Mouse (Mus musculus) stomach, postnatal 0 days (tissue): ENCODE results near the gene Gjc1. TPM values are rescaled to one million over a fixed set of nuclear protein-coding genes. Genes with fewer than 3 reads are reported as not detected.

Source experiments
- ATAC-seq: fragments of 200-750 bp; cut with Nextera tagmentation; 2 replicates; pipeline ENCODE4 v1.8.0; 2017; ENCODE audit not compliant: low FRiP score, low TSS enrichment
- DNase-seq: peaks from one replicate; pipeline ENCODE4 v3.0.0-alpha.2; 2016; ENCODE audit warnings: low spot score
- H3K27ac ChIP-seq: fragments of 300-500 bp; sonication (generic); replicated peaks from 2 replicates; pipeline ENCODE4 v1.5.1; 2014; ENCODE audit warnings: mild to moderate bottlenecking, control low read depth
- H3K27me3 ChIP-seq: fragments of 300-500 bp; sonication (generic); 2 replicates; pipeline ENCODE4 v1.6.1; 2014; ENCODE audit warnings: low read length; ENCODE audit not compliant: control insufficient read depth, insufficient read depth
- H3K36me3 ChIP-seq: fragments of 300-500 bp; sonication (generic); 2 replicates; pipeline ENCODE4 v1.6.1; 2014; ENCODE audit warnings: low read length, mixed read lengths; ENCODE audit not compliant: control insufficient read depth, insufficient read depth
- H3K4me1 ChIP-seq: fragments of 300-500 bp; sonication (generic); replicated peaks from 2 replicates; pipeline ENCODE4 v1.6.1; 2014; ENCODE audit warnings: antibody characterized with exemption; ENCODE audit not compliant: control insufficient read depth, insufficient read depth
- H3K4me2 ChIP-seq: fragments of 300-500 bp; sonication (generic); replicated peaks from 2 replicates; pipeline ENCODE4 v1.6.1; 2014; ENCODE audit warnings: low read depth, mild to moderate bottlenecking, control low read depth, moderate library complexity
- H3K4me3 ChIP-seq: fragments of 300-500 bp; sonication (generic); 2 replicates; pipeline ENCODE4 v1.5.1; 2014; ENCODE audit warnings: low read depth, low read length, control low read depth
- H3K9ac ChIP-seq: fragments of 300-500 bp; sonication (generic); 2 replicates; pipeline ENCODE4 v1.6.1; 2014; ENCODE audit warnings: mild to moderate bottlenecking, low read length, control low read depth, mixed read lengths
- H3K9me3 ChIP-seq: fragments of 300-500 bp; sonication (generic); 2 replicates; pipeline ENCODE4 v1.6.1; 2016; ENCODE audit warnings: low read length; ENCODE audit not compliant: control insufficient read depth
- CTCF ChIP-seq: IDR thresholded peaks from 2 replicates; pipeline ENCODE4 v1.5.1; 2016; ENCODE audit warnings: antibody characterized with exemption, low read depth, mild to moderate bottlenecking, moderate library complexity
- EP300 ChIP-seq: optimal IDR thresholded peaks from 2 replicates; pipeline ENCODE3; 2016; ENCODE audit warnings: antibody characterized with exemption
- WGBS: fragments of 180-500 bp; shearing (Covaris S2); extraction: QIAGEN DNeasy Blood & Tissue Kit; methylation state at CpG from one replicate; pipeline ENCODE4 v1.1.7; 2014; 5-methylcytosine and 5-hydroxymethylcytosine counted together
- polyA plus RNA-seq: library from polyadenylated mRNA; unstranded; fragments of >200 nt; fragmentation: Nextera tagmentation; extraction: Ambion mirVana; gene quantifications from 2 replicates; pipeline ENCODE4 v1.2.1, GENCODE M21; 2015

The Gjc1 gene
- polyA plus RNA-seq, 1 experiment from 2014 or later: 21.1 TPM

GRCm38 (mm10) chr11:102772771-102773700, 46.5 kb downstream of the Gjc1 start:
- no peak overlapping the region for H3K9ac ChIP-seq
- no peaks in the 10 kb centered on the region for H3K4me1 ChIP-seq
- WGBS: 65% methylated on average over 18 of the region's 18 CpGs
- no peak for DNase-seq
- H3K27ac ChIP-seq: no peak overlapping the region
- ATAC-seq: no peak
- no peaks in the 10 kb centered on the region for H3K9me3 ChIP-seq
- H3K27me3 ChIP-seq: no peaks in the 10 kb centered on the region
- no peak for TF ChIP-seq EP300
- no peak for TF ChIP-seq CTCF
- H3K36me3 ChIP-seq: no peaks in the 10 kb centered on the region
- H3K4me3 ChIP-seq: no peak overlapping the region
- H3K4me2 ChIP-seq: no peak overlapping the region

GRCm38 (mm10) chr11:102771916-102772714, 47.4 kb downstream of the Gjc1 start:
- no peaks in the 10 kb centered on the region for H3K36me3 ChIP-seq
- TF ChIP-seq EP300 (no peak), CTCF (no peak)
- ATAC-seq (no peak), DNase-seq (no peak)
- WGBS: 34% methylated on average over 16 of the region's 16 CpGs
- no peaks in the 10 kb centered on the region for H3K9me3 ChIP-seq
- H3K4me2 ChIP-seq: no peak overlapping the region
- H3K4me3 ChIP-seq: no peak overlapping the region
- no peaks in the 10 kb centered on the region for H3K27me3 ChIP-seq
- no peak overlapping the region for H3K9ac ChIP-seq
- no peak overlapping the region for H3K27ac ChIP-seq
- no peaks in the 10 kb centered on the region for H3K4me1 ChIP-seq

GRCm38 (mm10) chr11:102770662-102771435, 48.7 kb downstream of the Gjc1 start:
- DNase-seq: no peak
- H3K4me3 ChIP-seq: no peak overlapping the region
- TF ChIP-seq EP300: no peak
- TF ChIP-seq CTCF: no peak
- no peak overlapping the region for H3K27ac ChIP-seq
- H3K4me2 ChIP-seq: no peak overlapping the region
- no peaks in the 10 kb centered on the region for H3K27me3 ChIP-seq
- H3K9me3 ChIP-seq: no peaks in the 10 kb centered on the region
- H3K4me1 ChIP-seq: no peaks in the 10 kb centered on the region
- WGBS: 40% methylated on average over 15 of the region's 15 CpGs
- no peaks in the 10 kb centered on the region for H3K36me3 ChIP-seq
- no peak overlapping the region for H3K9ac ChIP-seq
- no peak for ATAC-seq

GRCm38 (mm10) chr11:102769993-102770661, 49.4 kb downstream of the Gjc1 start:
- H3K9me3 ChIP-seq: no peaks in the 10 kb centered on the region
- no peak overlapping the region for H3K4me3 ChIP-seq
- TF ChIP-seq EP300: no peak
- no peak for TF ChIP-seq CTCF
- no peak overlapping the region for H3K27ac ChIP-seq
- 75% methylated on average over 12 of the region's 12 CpGs for WGBS
- ATAC-seq (no peak), DNase-seq (no peak)
- no peaks in the 10 kb centered on the region for H3K36me3 ChIP-seq
- no peak overlapping the region for H3K9ac ChIP-seq
- H3K27me3 ChIP-seq: no peaks in the 10 kb centered on the region
- H3K4me1 ChIP-seq: no peaks in the 10 kb centered on the region
- H3K4me2 ChIP-seq: no peak overlapping the region

GRCm38 (mm10) chr11:102769141-102769540, 50.4 kb downstream of the Gjc1 start:
- no peak for DNase-seq
- WGBS: 80% methylated on average over 6 of the region's 6 CpGs
- no peak overlapping the region for H3K27ac ChIP-seq
- TF ChIP-seq EP300: no peak
- no peak for TF ChIP-seq CTCF
- H3K27me3 ChIP-seq: no peaks in the 10 kb centered on the region
- no peak overlapping the region for H3K4me2 ChIP-seq
- H3K4me1 ChIP-seq: no peaks in the 10 kb centered on the region
- H3K4me3 ChIP-seq: no peak overlapping the region
- H3K9ac ChIP-seq: no peak overlapping the region
- no peaks in the 10 kb centered on the region for H3K9me3 ChIP-seq
- ATAC-seq: no peak
- H3K36me3 ChIP-seq: no peaks in the 10 kb centered on the region
